Mouse (Mus musculus): ENCODE data around the gene Sh3pxd2b. TPM values are rescaled to one million over a fixed set of nuclear protein-coding genes. Genes with fewer than 3 reads are reported as not detected.

The Sh3pxd2b gene
- 0.85 and 0.94 TPM in 2 replicates for polyA plus RNA-seq (2012; ENCODE audit: low replicate concordance)

GRCm38 (mm10) chr11:32347607-32348432, at the start of gene Sh3pxd2b:
Sh3pxd2b (plus strand) TSS chr11:32347820.

GRCm38 (mm10) chr11:32299865-32300264, 47.8 kb upstream of the Sh3pxd2b start, which contains the start of gene Hbq1a:
Hbq1a (plus strand) TSS chr11:32300069.

GRCm38 (mm10) chr11:32454800-32455506, 107.3 kb downstream of the Sh3pxd2b start, which contains the start of gene Ubtd2:
Ubtd2 (plus strand) TSS chr11:32455370.

Other genes with a start within 250 kb of the Sh3pxd2b start
- gene Il9r, start 147.5 kb upstream of the Sh3pxd2b start, polyA plus RNA-seq (2012; ENCODE audit: low replicate concordance): 39.5 and 46.9 TPM in 2 replicates
- 33.0 and 40.8 TPM in 2 replicates for gene Snrnp25, start 142.4 kb upstream of the Sh3pxd2b start, polyA plus RNA-seq (2012; ENCODE audit: low replicate concordance)
- gene Rhbdf1, start 125.5 kb upstream of the Sh3pxd2b start, polyA plus RNA-seq (2012; ENCODE audit: low replicate concordance): 21.9 and 70.6 TPM in 2 replicates
- 13.0 and 16.3 TPM in 2 replicates for gene Mpg, start 121.3 kb upstream of the Sh3pxd2b start, polyA plus RNA-seq (2012; ENCODE audit: low replicate concordance)
- 41.3 and 84.5 TPM in 2 replicates for gene Nprl3, start 80.1 kb upstream of the Sh3pxd2b start, polyA plus RNA-seq (2012; ENCODE audit: low replicate concordance)
- gene Hba-x, start 71.4 kb upstream of the Sh3pxd2b start, polyA plus RNA-seq (2012; ENCODE audit: low replicate concordance): not detected in 2 replicates
- gene Hba-a1, start 64.3 kb upstream of the Sh3pxd2b start, polyA plus RNA-seq (2012; ENCODE audit: low replicate concordance): 75,416 and 82,734 TPM in 2 replicates
- gene Hbq1b, start 60.9 kb upstream of the Sh3pxd2b start, polyA plus RNA-seq (2012; ENCODE audit: low replicate concordance): 4.1 TPM in 1 of 2 replicates, not detected in the other
- 46,420 and 53,866 TPM in 2 replicates for gene Hba-a2, start 51.3 kb upstream of the Sh3pxd2b start, polyA plus RNA-seq (2012; ENCODE audit: low replicate concordance)
- gene Hbq1a, start 47.8 kb upstream of the Sh3pxd2b start, polyA plus RNA-seq (2012; ENCODE audit: low replicate concordance): 0.55 TPM in 1 of 2 replicates, not detected in the other
- 4.9 and 6.0 TPM in 2 replicates for gene Ubtd2, start 107.5 kb downstream of the Sh3pxd2b start, polyA plus RNA-seq (2012; ENCODE audit: low replicate concordance)
- 0.38 TPM in 1 of 2 replicates, not detected in the other for gene Efcab9, start 184.3 kb downstream of the Sh3pxd2b start, polyA plus RNA-seq (2012; ENCODE audit: low replicate concordance)
- gene Stk10, start 185.5 kb downstream of the Sh3pxd2b start, polyA plus RNA-seq (2012; ENCODE audit: low replicate concordance): 188 and 189 TPM in 2 replicates

Measured in hematopoietic multipotent progenitor cell, adult 10-12 weeks (in vitro differentiated cells).